Mouse (Mus musculus) MN1 (cell line): ENCODE results near the gene Tspoap1.

Experiments
- DNase-seq: peaks from one replicate; pipeline ENCODE4 v3.0.0-alpha.2; 2016; ENCODE audit warnings: low spot score

The Tspoap1 gene

GRCm38 (mm10) chr11:87760301-87761081 is at the start of gene Tspoap1:
Gene Tspoap1 (plus strand): TSS chr11:87760541.
- no peak for DNase-seq

- no peak for DNase-seq
These were observed 48.2 kb upstream of the Tspoap1 start for GRCm38 (mm10) chr11:87712188-87712587.

GRCm38 (mm10) chr11:87715999-87716398 is 44.3 kb upstream of the Tspoap1 start:
- DNase-seq = no peak

GRCm38 (mm10) chr11:87719526-87719925 is 40.8 kb upstream of the Tspoap1 start:
- DNase-seq = no peak

- no peak for DNase-seq
These were observed 40.0 kb upstream of the Tspoap1 start for GRCm38 (mm10) chr11:87720324-87720723.

- DNase-seq = no peak
These were observed 39.5 kb upstream of the Tspoap1 start for GRCm38 (mm10) chr11:87720839-87721238.

- no peak for DNase-seq
These were observed 38.2 kb upstream of the Tspoap1 start for GRCm38 (mm10) chr11:87722168-87722567.

GRCm38 (mm10) chr11:87722891-87723290 is 37.5 kb upstream of the Tspoap1 start:
- no peak for DNase-seq

GRCm38 (mm10) chr11:87725515-87725914 is 34.8 kb upstream of the Tspoap1 start:
- DNase-seq = no peak

- no peak for DNase-seq
These were observed 34.3 kb upstream of the Tspoap1 start for GRCm38 (mm10) chr11:87725964-87726562.

GRCm38 (mm10) chr11:87727021-87727420 is 33.3 kb upstream of the Tspoap1 start:
- no peak for DNase-seq

GRCm38 (mm10) chr11:87727471-87727870 is 32.9 kb upstream of the Tspoap1 start:
- no peak for DNase-seq

GRCm38 (mm10) chr11:87728850-87729592 is 31.3 kb upstream of the Tspoap1 start:
- DNase-seq = no peak

GRCm38 (mm10) chr11:87729593-87730185 is 30.7 kb upstream of the Tspoap1 start:
- no peak for DNase-seq

GRCm38 (mm10) chr11:87730652-87731310 is 29.6 kb upstream of the Tspoap1 start:
- no peak for DNase-seq

GRCm38 (mm10) chr11:87734346-87734745 is 26.0 kb upstream of the Tspoap1 start:
- no peak for DNase-seq

GRCm38 (mm10) chr11:87735691-87736090 is 24.6 kb upstream of the Tspoap1 start:
- no peak for DNase-seq

GRCm38 (mm10) chr11:87736647-87737134 is 23.6 kb upstream of the Tspoap1 start:
- peak; percentile 61 for DNase-seq

- peak; percentile 97 for DNase-seq
These were observed 23.1 kb upstream of the Tspoap1 start, which contains the start of gene Supt4a for GRCm38 (mm10) chr11:87737175-87737740. Gene Supt4a (plus strand): TSS chr11:87737552.

- DNase-seq = no peak
These were observed 16.6 kb upstream of the Tspoap1 start for GRCm38 (mm10) chr11:87743691-87744090.

- no peak for DNase-seq
These were observed 15.4 kb upstream of the Tspoap1 start for GRCm38 (mm10) chr11:87744964-87745363.
